Mouse (Mus musculus): ENCODE results near the gene Ssbp4.

Gene Ssbp4

GRCm38 (mm10) chr8:70585258-70585652 lies 23.4 kb downstream of the Ssbp4 start:
- DNase-seq (ENCODE audit: low spot score), result peak; percentile 81

GRCm38 (mm10) chr8:70584606-70585257 lies 23.9 kb downstream of the Ssbp4 start:
- no peak for DNase-seq (ENCODE audit: low spot score)

GRCm38 (mm10) chr8:70583476-70584387 lies 24.9 kb downstream of the Ssbp4 start:
- DNase-seq (ENCODE audit: low spot score), result no peak

- DNase-seq (ENCODE audit: low spot score), result no peak
These were observed 31.5 kb downstream of the Ssbp4 start for GRCm38 (mm10) chr8:70577207-70577606.

GRCm38 (mm10) chr8:70574915-70575314 lies 33.8 kb downstream of the Ssbp4 start:
- peak; percentile 67 for DNase-seq (ENCODE audit: low spot score)

- DNase-seq (ENCODE audit: low spot score), result no peak
These were observed 34.4 kb downstream of the Ssbp4 start for GRCm38 (mm10) chr8:70574302-70574701.

- no peak for DNase-seq (ENCODE audit: low spot score)
These were observed 37.7 kb downstream of the Ssbp4 start for GRCm38 (mm10) chr8:70570990-70571389.

- no peak for DNase-seq (ENCODE audit: low spot score)
These were observed 38.3 kb downstream of the Ssbp4 start for GRCm38 (mm10) chr8:70570360-70570759.

- peak; percentile 83 for DNase-seq (ENCODE audit: low spot score)
These were observed 43.1 kb downstream of the Ssbp4 start for GRCm38 (mm10) chr8:70565561-70565960.

GRCm38 (mm10) chr8:70564696-70565235 lies 43.9 kb downstream of the Ssbp4 start:
- no peak for DNase-seq (ENCODE audit: low spot score)

- DNase-seq (ENCODE audit: low spot score), result peak; percentile 65
These were observed 44.8 kb downstream of the Ssbp4 start for GRCm38 (mm10) chr8:70563763-70564387.

- peak; percentile 58 for DNase-seq (ENCODE audit: low spot score)
These were observed 45.9 kb downstream of the Ssbp4 start for GRCm38 (mm10) chr8:70562802-70563201.

GRCm38 (mm10) chr8:70561809-70562535 lies 46.7 kb downstream of the Ssbp4 start:
- DNase-seq (ENCODE audit: low spot score), result peak; percentile 62

GRCm38 (mm10) chr8:70561357-70561756 lies 47.3 kb downstream of the Ssbp4 start:
- DNase-seq (ENCODE audit: low spot score), result no peak

GRCm38 (mm10) chr8:70560564-70560963 lies 48.1 kb downstream of the Ssbp4 start:
- no peak for DNase-seq (ENCODE audit: low spot score)

GRCm38 (mm10) chr8:70560096-70560495 lies 48.6 kb downstream of the Ssbp4 start:
- DNase-seq (ENCODE audit: low spot score), result peak; percentile 78

- no peak for DNase-seq (ENCODE audit: low spot score)
These were observed 49.7 kb downstream of the Ssbp4 start for GRCm38 (mm10) chr8:70558983-70559382.

- DNase-seq (ENCODE audit: low spot score), result no peak
These were observed 50.3 kb downstream of the Ssbp4 start for GRCm38 (mm10) chr8:70558334-70558733.

- no peak for DNase-seq (ENCODE audit: low spot score)
These were observed 53.5 kb downstream of the Ssbp4 start for GRCm38 (mm10) chr8:70555079-70555747.

GRCm38 (mm10) chr8:70553740-70554139 lies 54.9 kb downstream of the Ssbp4 start:
- peak; percentile 59 for DNase-seq (ENCODE audit: low spot score)

GRCm38 (mm10) chr8:70552836-70553235 lies 55.8 kb downstream of the Ssbp4 start:
- DNase-seq (ENCODE audit: low spot score), result no peak
